9 mouse cellular contexts compared by ENCODE assay signal in the genomic region with DNA sequence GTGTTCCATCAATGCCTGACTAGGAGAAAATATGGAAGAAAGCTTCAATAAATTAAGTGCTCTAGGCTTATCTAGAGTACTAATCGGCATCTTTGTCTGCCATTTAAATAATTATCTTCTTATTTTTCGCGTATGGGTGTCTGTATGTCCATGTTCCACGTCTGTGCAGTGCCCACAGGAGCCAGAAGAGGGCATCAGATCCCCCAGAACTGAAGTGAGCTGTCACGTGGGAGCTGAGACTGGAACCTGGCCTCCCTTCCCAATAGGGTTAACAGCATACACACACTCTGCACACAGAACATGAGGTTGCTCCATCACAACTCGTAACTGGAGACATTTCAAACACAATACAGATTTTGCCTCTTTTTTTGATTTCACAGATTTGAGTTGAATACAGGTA.
DNase-seq lines count a peak whose midpoint lies in the region; ATAC-seq and TF ChIP-seq lines count a peak whose summit lies in the region.
"Had no signal": no experiment of that assay in that cellular context is flagged by ENCODE, and none has a peak within 500 bp of the region (broad histone marks: within the 10 kb centered on the region; RNA-seq: fewer than 3 reads in every experiment).

No protein-coding gene starts in this region.

- 73% methylated on average over 6 of the region's 6 CpGs for WGBS in kidney, adult 2 months
- 61% methylated on average over 6 of the region's 6 CpGs for WGBS in kidney, embryonic 16.5 days

- H3K4me2 ChIP-seq in kidney, embryonic 16.5 days (replicated peaks; ENCODE audit: low read depth, low read length), result no peak overlapping the region
- H3K4me2 ChIP-seq: embryonic facial prominence, embryonic 13.5 days; limb, embryonic 12.5 days had no signal

- no peaks in the 10 kb centered on the region for H3K9me3 ChIP-seq in kidney, embryonic 16.5 days (ENCODE audit: low read length)
- H3K9me3 ChIP-seq in MEL (replicated peaks; ENCODE audit: insufficient read depth, low read length), result no peaks in the 10 kb centered on the region; the same call in 1 of the 2 replicates
- H3K9me3 ChIP-seq: embryonic facial prominence, embryonic 13.5 days; limb, embryonic 12.5 days had no signal

- intact Hi-C loops in gastrocnemius, postnatal 36 days (cut with DNase I), result loop anchor here (2.0 kb wide), 1 partner anchor 64 kb away; no protein-coding TSS in a partner anchor
- intact Hi-C loops in left cerebral cortex, postnatal 4 days (cut with DNase I), result no loop called here

- peak; percentile 54 for TF ChIP-seq CTCF in kidney, adult 2 months (conservative IDR thresholded peaks at IDR 0.05; ENCODE audit: insufficient read depth, insufficient read length, low read depth, low read length)
- TF ChIP-seq CTCF in MEL (IDR thresholded peaks at IDR 0.05 in 2 of 3, conservative IDR thresholded peaks at IDR 0.05 in 1 of 3; ENCODE audit: control insufficient read depth in 1 of 3, insufficient read depth in 1 of 3, low read depth in 2 of 3, low read length in 3 of 3, poor library complexity in 1 of 3, severe bottlenecking in 1 of 3), result peak in 1 of 3 experiments; percentile 5; a peak in 1 of 6 replicates

- no peaks in the 10 kb centered on the region for H3K36me3 ChIP-seq in kidney, adult 2 months (ENCODE audit: control insufficient read depth, insufficient read depth, low read length)
- H3K36me3 ChIP-seq in kidney, embryonic 16.5 days (ENCODE audit: insufficient read depth, low read length), result no peaks in the 10 kb centered on the region
- H3K36me3 ChIP-seq in MEL (ENCODE audit: control insufficient read depth in 1 of 2, insufficient read depth in 2 of 2, low read length in 2 of 2), result no peaks in the 10 kb centered on the region
- H3K36me3 ChIP-seq: embryonic facial prominence, embryonic 13.5 days; limb, embryonic 12.5 days had no signal

- no peak overlapping the region for H3K27ac ChIP-seq in kidney, adult 2 months (ENCODE audit: insufficient read depth, low read depth, low read length)
- no peak overlapping the region for H3K27ac ChIP-seq in kidney, embryonic 16.5 days (ENCODE audit: low read length)
- H3K27ac ChIP-seq in MEL (ENCODE audit: control insufficient read depth, low read depth, low read length), result no peak overlapping the region
- H3K27ac ChIP-seq: embryonic facial prominence, embryonic 13.5 days; limb, embryonic 12.5 days had no signal

- H3K27me3 ChIP-seq in kidney, adult 2 months (replicated peaks; ENCODE audit: control insufficient read depth, insufficient read depth, low read length), result 0 out of 2 replicates have a peak, but pooled peaks cover 1% of the 10 kb centered on the region
- H3K27me3 ChIP-seq in kidney, embryonic 16.5 days (ENCODE audit: insufficient read depth, low read length), result no peaks in the 10 kb centered on the region
- no peaks in the 10 kb centered on the region for H3K27me3 ChIP-seq in MEL (ENCODE audit: control insufficient read depth in 1 of 2, insufficient read depth in 2 of 2, low read length in 2 of 2)
- H3K27me3 ChIP-seq: embryonic facial prominence, embryonic 13.5 days; limb, embryonic 12.5 days had no signal

- no peak for ATAC-seq in kidney, embryonic 16.5 days (ENCODE audit: low FRiP score, low TSS enrichment)

- H3K9ac ChIP-seq in kidney, embryonic 16.5 days (replicated peaks; ENCODE audit: low read length), result no peak overlapping the region
- H3K9ac ChIP-seq in MEL (ENCODE audit: control insufficient read depth, low read depth, low read length, poor library complexity, severe bottlenecking), result no peak overlapping the region
- H3K9ac ChIP-seq: embryonic facial prominence, embryonic 13.5 days; limb, embryonic 12.5 days had no signal

- H3K4me3 ChIP-seq in kidney, adult 2 months (ENCODE audit: insufficient read depth, low read depth, low read length), result no peak overlapping the region
- no peak overlapping the region for H3K4me3 ChIP-seq in kidney, embryonic 16.5 days (ENCODE audit: low read length)
- H3K4me3 ChIP-seq in MEL (ENCODE audit: control insufficient read depth in 1 of 2, insufficient read depth in 1 of 2, low read depth in 2 of 2, low read length in 2 of 2), result no peak overlapping the region
- H3K4me3 ChIP-seq: embryonic facial prominence, embryonic 13.5 days; limb, embryonic 12.5 days had no signal

- TF ChIP-seq EP300 in MEL (IDR thresholded peaks at IDR 0.05; ENCODE audit: low read depth in 1 of 2, low read length in 2 of 2), result no peak

- no peaks in the 10 kb centered on the region for H3K4me1 ChIP-seq in kidney, adult 2 months (ENCODE audit: control insufficient read depth, insufficient read depth, low read length)
- H3K4me1 ChIP-seq in kidney, embryonic 16.5 days (ENCODE audit: insufficient read depth, low read length), result no peaks in the 10 kb centered on the region
- H3K4me1 ChIP-seq in MEL (ENCODE audit: control insufficient read depth in 1 of 2, insufficient read depth in 2 of 2, low read length in 2 of 2), result no peaks in the 10 kb centered on the region

- peak; percentile 33 for DNase-seq in kidney, adult 2 months
- DNase-seq in MEL (ENCODE audit: low read depth, low spot score), result peak; percentile 5
- peak; percentile 47 for DNase-seq in brain, adult 2 months (ENCODE audit: low read depth, low spot score)
- peak; percentile 25 to 27 for DNase-seq in gastrocnemius, postnatal 36 days
- peak; percentile 35 for DNase-seq in left cerebral cortex, postnatal 4 days
- peak; percentile 61 for DNase-seq in urinary bladder, postnatal 14 days (ENCODE audit: low spot score)

- no peaks in the 10 kb centered on the region for H3K79me2 ChIP-seq in MEL (ENCODE audit: control insufficient read depth, insufficient read depth, low read length, poor library complexity)

- TF ChIP-seq RAD21 in MEL (IDR thresholded peaks at IDR 0.05; ENCODE audit: low read depth, low read length), result no peak

- no peak for TF ChIP-seq POLR2A in kidney, adult 2 months (IDR thresholded peaks at IDR 0.05; ENCODE audit: low read depth, low read length)
- TF ChIP-seq POLR2A in MEL (IDR thresholded peaks at IDR 0.05; ENCODE audit: control insufficient read depth in 1 of 2, insufficient read depth in 1 of 2, low read depth in 1 of 2, low read length in 2 of 2, poor library complexity in 1 of 2), result no peak

TF ChIP-seq in MEL, 35 proteins besides CTCF, POLR2A, EP300 and RAD21:
- TF ChIP-seq USF1 (IDR thresholded peaks at IDR 0.05; ENCODE audit: low read depth, low read length), result no peak
- no peak for TF ChIP-seq RCOR1 (IDR thresholded peaks at IDR 0.05; ENCODE audit: low read depth, low read length)
- no peak for TF ChIP-seq HCFC1 (IDR thresholded peaks at IDR 0.05; ENCODE audit: low read depth, low read length)
- no peak for TF ChIP-seq ZC3H11A (IDR thresholded peaks at IDR 0.05; ENCODE audit: low read depth, low read length)
- no peak for TF ChIP-seq KAT2A (conservative IDR thresholded peaks at IDR 0.05; ENCODE audit: low read depth, low read length)
- TF ChIP-seq BHLHE40 (IDR thresholded peaks at IDR 0.05; ENCODE audit: borderline replicate concordance, low read depth, low read length), result no peak
- no peak for TF ChIP-seq TBP (IDR thresholded peaks at IDR 0.05; ENCODE audit: low read depth, low read length)
- no peak for TF ChIP-seq ETS1 (IDR thresholded peaks at IDR 0.05; ENCODE audit: low read depth, low read length)
- TF ChIP-seq ELF1 (IDR thresholded peaks at IDR 0.05; ENCODE audit: low read depth, low read length), result no peak
- TF ChIP-seq TAL1 (IDR thresholded peaks at IDR 0.05; ENCODE audit: low read length), result no peak
- TF ChIP-seq E2F4 (IDR thresholded peaks at IDR 0.05; ENCODE audit: borderline replicate concordance, low read depth, low read length), result no peak
- TF ChIP-seq UBTF (IDR thresholded peaks at IDR 0.05; ENCODE audit: borderline replicate concordance, insufficient read depth, low read depth, low read length), result no peak
- no peak for TF ChIP-seq SIN3A (IDR thresholded peaks at IDR 0.05; ENCODE audit: low read length)
- TF ChIP-seq USF2 (IDR thresholded peaks at IDR 0.05; ENCODE audit: borderline replicate concordance in 1 of 2, insufficient read depth in 1 of 2, low read depth in 1 of 2, low read length in 2 of 2), result no peak
- no peak for TF ChIP-seq CHD1 (IDR thresholded peaks at IDR 0.05; ENCODE audit: low read depth, low read length)
- TF ChIP-seq JUND (IDR thresholded peaks at IDR 0.05; ENCODE audit: low read depth, low read length), result no peak
- no peak for TF ChIP-seq ZNF384 (IDR thresholded peaks at IDR 0.05; ENCODE audit: low read depth, low read length)

Comparison
In these comparisons a context has a peak if more than half of its experiments do, and no peak if none do; other contexts are left out.
1. DNase-seq: peak in every context shown above with its lines; median percentile 61 in urinary bladder, postnatal 14 days; 47 in brain, adult 2 months; 35 in left cerebral cortex, postnatal 4 days; 33 in kidney, adult 2 months; 26 in gastrocnemius, postnatal 36 days; 5 in MEL.